Mouse (Mus musculus) Patski (cell line): ENCODE measurements around the gene Ttll11. TPM values are rescaled to one million over a fixed set of nuclear protein-coding genes. Genes with fewer than 3 reads are reported as not detected.

ENCODE experiments used
- ATAC-seq: fragments of 100-300 bp; one replicate; pipeline ENCODE4 v1.8.0; 2021
- CTCF ChIA-PET: fragments of 350-600 bp; sonication (Branson Sonifier 250); formaldehyde crosslinking; loops from one replicate; lab custom pipeline; 2022; ENCODE audit warnings: inconsistent platforms; lab: Charles Lee
- POLR2A ChIA-PET: fragments of 350-600 bp; sonication (Branson Sonifier 250); formaldehyde crosslinking; loops from one replicate; lab custom pipeline; 2022; ENCODE audit warnings: antibody characterized with exemption, inconsistent platforms; lab: Charles Lee
- DNase-seq: peaks from one replicate; pipeline ENCODE4 v3.0.0-alpha.2; 2011; ENCODE audit warnings: low read depth, low spot score
- H3K27me3 ChIP-seq: fragments of 371-371 bp; one replicate; pipeline ENCODE4 v1.5.1; 2021
- CTCF ChIP-seq: fragments of 100-300 bp; IDR thresholded peaks from one replicate; pipeline ENCODE4 v1.5.1; 2021
- in situ Hi-C: fragments of 300-500 bp; cut with MboI; formaldehyde crosslinking; loops from 3 replicates; pipeline ENCODE4 v1.11.1; 2018; ENCODE audit warnings: low pct_unique_long_range_greater_than_20kb, mixed read lengths
- polyA plus RNA-seq: library from polyadenylated mRNA; unstranded; gene quantifications from one replicate; pipeline ENCODE4 v1.2.3, GENCODE M21; 2021

Ttll11 gene
- polyA plus RNA-seq, 1 experiment from 2014 or later = 2.4 TPM

DNA sequence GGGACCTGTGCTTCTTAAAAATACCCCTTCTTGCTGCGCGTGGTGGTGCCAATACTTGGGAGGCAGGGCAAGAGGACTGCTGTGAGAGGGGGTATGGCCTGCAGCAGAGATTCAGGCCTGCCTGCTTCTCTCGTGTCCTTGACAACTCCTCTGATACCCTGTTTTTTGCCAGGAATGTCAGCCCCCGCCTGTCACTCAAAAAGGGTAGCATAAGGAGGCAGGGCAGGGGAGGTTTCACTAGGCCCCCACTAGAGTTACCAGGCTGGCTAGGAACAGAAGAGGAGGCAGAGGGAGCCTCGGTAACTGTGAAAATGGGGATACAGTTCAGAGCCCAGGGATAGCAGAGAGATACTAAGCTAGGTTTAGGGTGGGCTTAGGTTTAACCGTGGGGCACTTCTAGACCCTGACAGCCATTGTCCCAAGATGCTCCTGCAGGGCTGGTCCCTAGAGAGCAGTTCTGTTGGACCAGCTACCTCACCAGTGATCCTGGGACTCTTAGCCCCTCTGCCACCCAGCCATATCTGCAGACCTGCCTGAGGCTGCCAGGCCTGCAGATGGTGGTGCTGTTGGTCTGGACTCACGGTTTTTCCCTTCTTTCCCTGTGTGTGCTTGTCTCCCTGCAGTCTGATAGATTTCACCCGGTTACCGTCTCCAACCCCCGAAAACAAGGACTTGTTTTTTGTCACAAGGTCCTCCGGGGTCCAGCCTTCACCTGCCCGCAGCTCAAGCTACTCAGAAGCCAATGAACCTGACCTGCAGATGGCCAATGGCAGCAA lies 260.3 kb downstream of the Ttll11 start:
- in situ Hi-C loops = loop anchor here (5.0 kb wide), 2 partner anchors 67 to 188 kb away; no protein-coding TSS in a partner anchor
- CTCF ChIA-PET = no interaction called here
- ATAC-seq (no peak), DNase-seq (no peak)
- no peaks in the 10 kb centered on the region for H3K27me3 ChIP-seq
- TF ChIP-seq CTCF = no peak
- POLR2A ChIA-PET = no interaction called here

- ChIA-PET POLR2A (no interaction called here), CTCF (no interaction called here)
- in situ Hi-C loops = loop anchor here (5.0 kb wide), 1 partner anchor 66 kb away; no protein-coding TSS in a partner anchor
- no peak for TF ChIP-seq CTCF
- H3K27me3 ChIP-seq = no peaks in the 10 kb centered on the region
- DNase-seq (no peak), ATAC-seq (no peak)
Measured at GRCm38 (mm10) chr2:35718662-35719061, 261.1 kb downstream of the Ttll11 start.

GRCm38 (mm10) chr2:35718003-35718500 lies 261.7 kb downstream of the Ttll11 start:
- TF ChIP-seq CTCF = no peak
- DNase-seq = no peak
- CTCF ChIA-PET = no interaction called here
- no peak for ATAC-seq
- POLR2A ChIA-PET = no interaction called here
- no peaks in the 10 kb centered on the region for H3K27me3 ChIP-seq
- in situ Hi-C loops = loop anchor here (5.0 kb wide), 1 partner anchor 66 kb away; no protein-coding TSS in a partner anchor

GRCm38 (mm10) chr2:35716175-35716574 lies 263.5 kb downstream of the Ttll11 start:
- ChIA-PET CTCF (no interaction called here), POLR2A (no interaction called here)
- TF ChIP-seq CTCF = no peak
- in situ Hi-C loops = loop anchor here (5.0 kb wide), 1 partner anchor 64 kb away; no protein-coding TSS in a partner anchor
- DNase-seq = no peak
- no peaks in the 10 kb centered on the region for H3K27me3 ChIP-seq
- no peak for ATAC-seq

GRCm38 (mm10) chr2:35715485-35715884 lies 264.2 kb downstream of the Ttll11 start:
- POLR2A ChIA-PET = no interaction called here
- CTCF ChIA-PET = interaction anchor here (1.4 kb wide), 1 partner anchor 9 kb away, joined by 3 read pairs; no protein-coding TSS in a partner anchor
- DNase-seq (no peak), ATAC-seq (no peak)
- in situ Hi-C loops = loop anchor here (5.0 kb wide), 1 partner anchor 63 kb away; no protein-coding TSS in a partner anchor
- no peak for TF ChIP-seq CTCF
- no peaks in the 10 kb centered on the region for H3K27me3 ChIP-seq

GRCm38 (mm10) chr2:35714742-35715167 lies 265.0 kb downstream of the Ttll11 start:
- ATAC-seq (peak; percentile 86), DNase-seq (peak; percentile 56)
- in situ Hi-C loops = loop anchor here (5.0 kb wide), 1 partner anchor 62 kb away; no protein-coding TSS in a partner anchor
- CTCF ChIA-PET = interaction anchor here (0.9 to 1.4 kb wide), 3 partner anchors 9 to 170 kb away, joined by 3 to 5 read pairs (median 3); no protein-coding TSS in a partner anchor
- POLR2A ChIA-PET = no interaction called here
- no peak for TF ChIP-seq CTCF
- H3K27me3 ChIP-seq = no peaks in the 10 kb centered on the region

DNA sequence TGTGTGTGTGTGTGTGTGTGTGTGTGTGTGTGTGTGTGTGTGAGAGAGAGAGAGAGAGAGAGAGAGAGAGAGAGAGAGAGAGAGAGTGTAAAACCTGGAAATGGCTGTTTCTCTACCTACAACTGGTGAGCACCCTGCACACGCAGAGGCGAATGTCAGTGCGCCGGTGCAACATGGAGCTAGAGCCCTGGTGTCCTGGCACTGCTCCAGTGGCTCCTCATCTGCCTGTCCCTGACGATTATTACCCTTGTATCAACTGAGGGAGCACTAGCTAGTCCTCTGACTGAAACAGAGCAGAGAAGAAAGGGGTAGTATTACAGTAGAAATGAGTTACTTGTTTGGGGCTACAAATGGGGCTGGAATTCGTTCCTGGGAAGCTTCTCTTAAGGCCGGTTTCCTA lies 266.3 kb downstream of the Ttll11 start:
- no peaks in the 10 kb centered on the region for H3K27me3 ChIP-seq
- CTCF ChIA-PET = interaction anchor here (1.1 to 1.3 kb wide), 3 partner anchors 10 to 28 kb away, joined by 3 to 5 read pairs (median 4); no protein-coding TSS in a partner anchor
- in situ Hi-C loops = no loop called here
- POLR2A ChIA-PET = interaction anchor here (0.7 kb wide), 1 partner anchor 40 kb away, joined by 3 read pairs; no protein-coding TSS in a partner anchor
- DNase-seq = no peak
- no peak for ATAC-seq
- TF ChIP-seq CTCF = no peak

GRCm38 (mm10) chr2:35712611-35713010 lies 267.1 kb downstream of the Ttll11 start:
- ChIA-PET POLR2A (no interaction called here), CTCF (no interaction called here)
- in situ Hi-C loops = no loop called here
- ATAC-seq (no peak), DNase-seq (no peak)
- no peaks in the 10 kb centered on the region for H3K27me3 ChIP-seq
- no peak for TF ChIP-seq CTCF

GRCm38 (mm10) chr2:35703241-35703640 lies 276.5 kb downstream of the Ttll11 start:
- H3K27me3 ChIP-seq = no peaks in the 10 kb centered on the region
- in situ Hi-C loops = no loop called here
- no peak for TF ChIP-seq CTCF
- ATAC-seq (no peak), DNase-seq (no peak)
- ChIA-PET POLR2A (interaction anchor here (0.6 kb wide), 1 partner anchor 565 kb away, joined by 3 read pairs; no protein-coding TSS in a partner anchor), CTCF (interaction anchor here (1.6 kb wide), 1 partner anchor 11 kb away, joined by 5 read pairs; no protein-coding TSS in a partner anchor)

DNA sequence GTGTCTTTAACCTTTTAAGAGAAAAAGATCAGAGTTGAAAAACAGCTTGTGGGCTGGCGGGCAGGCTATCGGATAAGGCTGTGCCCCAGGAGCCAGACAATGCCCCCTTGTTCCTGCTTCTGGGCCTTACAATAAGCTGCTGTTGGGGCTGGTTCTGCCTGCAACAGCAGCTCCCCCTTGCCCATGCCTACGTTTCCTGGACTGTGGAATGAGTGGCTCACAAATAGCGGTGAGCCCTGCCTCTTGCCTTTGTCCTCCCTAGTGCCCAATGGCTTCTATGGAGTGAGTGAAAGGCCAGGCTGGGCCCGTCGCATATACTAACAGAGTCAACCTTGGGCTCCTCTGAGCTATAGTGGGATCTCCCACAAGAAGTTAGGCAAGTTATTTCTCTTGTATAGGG lies 277.1 kb downstream of the Ttll11 start:
- ChIA-PET CTCF (interaction anchor here (1.6 kb wide), 1 partner anchor 12 kb away, joined by 5 read pairs; no protein-coding TSS in a partner anchor), POLR2A (interaction anchor here (0.6 to 0.7 kb wide), 2 partner anchors 46 to 564 kb away, joined by 3 read pairs; no protein-coding TSS in a partner anchor)
- ATAC-seq (no peak), DNase-seq (no peak)
- TF ChIP-seq CTCF = no peak
- no peaks in the 10 kb centered on the region for H3K27me3 ChIP-seq
- in situ Hi-C loops = no loop called here

DNA sequence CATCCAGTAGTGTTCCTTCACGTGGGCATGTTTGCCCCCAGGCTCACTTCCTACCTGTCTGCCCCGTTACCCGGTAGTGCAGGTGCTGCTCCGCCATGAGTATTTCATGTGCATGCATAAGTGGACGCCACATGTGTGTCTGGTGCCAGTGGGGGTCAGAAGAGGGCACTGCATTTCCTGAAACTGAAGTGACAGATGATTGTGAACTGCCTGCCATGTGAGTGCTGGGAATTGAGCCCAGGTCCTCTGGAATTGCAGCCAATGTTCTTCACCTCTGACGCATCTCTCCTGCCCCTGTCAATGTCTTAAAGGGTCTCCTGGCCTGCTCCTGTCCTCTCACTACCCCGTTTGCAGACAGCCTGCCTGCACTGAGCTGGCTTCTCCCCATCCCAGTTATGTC lies 277.7 kb downstream of the Ttll11 start:
- DNase-seq (no peak), ATAC-seq (no peak)
- H3K27me3 ChIP-seq = no peaks in the 10 kb centered on the region
- POLR2A ChIA-PET = interaction anchor here (0.7 kb wide), 1 partner anchor 46 kb away, joined by 3 read pairs; no protein-coding TSS in a partner anchor
- no peak for TF ChIP-seq CTCF
- in situ Hi-C loops = no loop called here
- CTCF ChIA-PET = no interaction called here

Other genes starting within 250 kb of the Ttll11 start
- gene Ndufa8, start 69.5 kb upstream of the Ttll11 start, polyA plus RNA-seq = 282 TPM
- 5.5 TPM for gene Morn5, start 69.5 kb upstream of the Ttll11 start, polyA plus RNA-seq
- gene Lhx6, start 125.5 kb upstream of the Ttll11 start, polyA plus RNA-seq = 10.7 TPM
- gene Mrrf, start 156.5 kb upstream of the Ttll11 start, polyA plus RNA-seq = 31.1 TPM
- gene Rbm18, start 156.9 kb upstream of the Ttll11 start, polyA plus RNA-seq = 37.6 TPM